Mouse (Mus musculus) hindbrain, embryonic 11.5 days (tissue): ENCODE data around the gene Arid5b. TPM values are rescaled to one million over a fixed set of nuclear protein-coding genes. Genes with fewer than 3 reads are reported as not detected.

ENCODE experiments used
- ATAC-seq: fragments of 200-750 bp; cut with Nextera tagmentation; 2 replicates; pipeline ENCODE4 v1.8.0; 2017; ENCODE audit warnings: mild to moderate bottlenecking, moderate TSS enrichment, moderate library complexity; ENCODE audit not compliant: low FRiP score
- DNase-seq: peaks from one replicate; pipeline ENCODE4 v3.0.0-alpha.2; 2015; ENCODE audit warnings: low spot score
- H3K27ac ChIP-seq: fragments of 300-500 bp; sonication (generic); 2 replicates; pipeline ENCODE4 v1.5.1; 2014; ENCODE audit warnings: mild to moderate bottlenecking, low read depth, low read length
- H3K27me3 ChIP-seq: fragments of 300-500 bp; sonication (generic); 2 replicates; pipeline ENCODE4 v1.6.1; 2014; ENCODE audit warnings: mild to moderate bottlenecking, low read length, moderate library complexity, mixed read lengths; ENCODE audit not compliant: control insufficient read depth, insufficient read depth
- H3K36me3 ChIP-seq: fragments of 300-500 bp; sonication (generic); 2 replicates; pipeline ENCODE4 v1.6.1; 2014; ENCODE audit warnings: mild to moderate bottlenecking, low read length, moderate library complexity, mixed read lengths; ENCODE audit not compliant: control insufficient read depth, insufficient read depth
- H3K4me1 ChIP-seq: fragments of 300-500 bp; sonication (generic); replicated peaks from 2 replicates; pipeline ENCODE4 v1.6.1; 2014; ENCODE audit warnings: low read length, mixed read lengths; ENCODE audit not compliant: control insufficient read depth, insufficient read depth
- H3K4me2 ChIP-seq: fragments of 300-500 bp; sonication (generic); replicated peaks from 2 replicates; pipeline ENCODE4 v1.6.1; 2014; ENCODE audit warnings: mild to moderate bottlenecking, low read depth, low read length
- H3K4me3 ChIP-seq: fragments of 300-500 bp; sonication (generic); 2 replicates; pipeline ENCODE4 v1.5.1; 2014; ENCODE audit warnings: low read depth, low read length
- H3K9ac ChIP-seq: fragments of 300-500 bp; sonication (generic); 2 replicates; pipeline ENCODE4 v1.6.1; 2014; ENCODE audit warnings: low read depth, low read length
- H3K9me3 ChIP-seq: fragments of 300-500 bp; sonication (generic); 2 replicates; pipeline ENCODE4 v1.6.1; 2016; ENCODE audit warnings: low read length; ENCODE audit not compliant: control insufficient read depth
- WGBS: fragments of 180-500 bp; shearing (Covaris S2); extraction: QIAGEN DNeasy Blood & Tissue Kit; methylation state at CpG from one replicate; pipeline ENCODE4 v1.1.7; 2014; 5-methylcytosine and 5-hydroxymethylcytosine counted together
- polyA plus RNA-seq: library from polyadenylated mRNA; unstranded; fragments of >200 nt; fragmentation: Nextera tagmentation; extraction: Ambion mirVana; gene quantifications from 2 replicates; pipeline ENCODE4 v1.2.1, GENCODE M21; 2014

Arid5b gene
- polyA plus RNA-seq, 1 experiment from 2014 or later, result 23.3 TPM

GRCm38 (mm10) chr10:68136480-68137083 is 142.0 kb downstream of the Arid5b start:
- WGBS, result 0% methylated on average over 18 of the region's 18 CpGs
- H3K27ac ChIP-seq, result peak overlapping the region; percentile 78
- ATAC-seq, result peak; percentile 87

GRCm38 (mm10) chr10:68136051-68136450 is 142.5 kb downstream of the Arid5b start:
- H3K36me3 ChIP-seq, result no peaks in the 10 kb centered on the region
- WGBS, result 2% methylated on average over 9 of the region's 9 CpGs
- peak overlapping the region; percentile 54 for H3K4me2 ChIP-seq
- H3K4me3 ChIP-seq, result peak overlapping the region; percentile 27
- H3K9me3 ChIP-seq, result no peaks in the 10 kb centered on the region
- H3K27me3 ChIP-seq, result no peaks in the 10 kb centered on the region
- peak overlapping the region; percentile 46 for H3K9ac ChIP-seq
- DNase-seq (no peak), ATAC-seq (no peak)
- peaks cover 12% of the 10 kb centered on the region for H3K4me1 ChIP-seq
- H3K27ac ChIP-seq, result peak overlapping the region; percentile 78

More at GRCm38 (mm10) chr10:68136480-68137083, 142.0 kb downstream of the Arid5b start:
- peak; percentile 73 for DNase-seq
- Histone ChIP-seq H3K27me3 (no peaks in the 10 kb centered on the region), H3K9ac (peak overlapping the region; percentile 46), H3K4me1 (peaks cover 12% of the 10 kb centered on the region), H3K4me2 (peak overlapping the region; percentile 54), H3K36me3 (no peaks in the 10 kb centered on the region), H3K9me3 (no peaks in the 10 kb centered on the region), H3K4me3 (peak overlapping the region; percentile 27)

GRCm38 (mm10) chr10:68135416-68135815 is 143.1 kb downstream of the Arid5b start:
- H3K4me1 ChIP-seq, result peaks cover 12% of the 10 kb centered on the region
- H3K4me2 ChIP-seq, result peak overlapping the region; percentile 54
- H3K4me3 ChIP-seq, result peak overlapping the region; percentile 27
- WGBS, result 29% methylated on average over 4 of the region's 4 CpGs
- no peak overlapping the region for H3K9ac ChIP-seq
- H3K27me3 ChIP-seq, result no peaks in the 10 kb centered on the region
- no peaks in the 10 kb centered on the region for H3K9me3 ChIP-seq
- no peak for DNase-seq
- no peak for ATAC-seq
- no peak overlapping the region for H3K27ac ChIP-seq
- no peaks in the 10 kb centered on the region for H3K36me3 ChIP-seq

GRCm38 (mm10) chr10:68134549-68134948 is 144.0 kb downstream of the Arid5b start:
- Histone ChIP-seq H3K27me3 (no peaks in the 10 kb centered on the region), H3K9me3 (no peaks in the 10 kb centered on the region), H3K36me3 (no peaks in the 10 kb centered on the region), H3K4me1 (peaks cover 12% of the 10 kb centered on the region), H3K27ac (no peak overlapping the region), H3K9ac (no peak overlapping the region), H3K4me2 (no peak overlapping the region), H3K4me3 (no peak overlapping the region)
- ATAC-seq, result no peak
- WGBS, result 84% methylated on average over 4 of the region's 4 CpGs
- DNase-seq, result no peak

- no peak overlapping the region for H3K4me2 ChIP-seq
- ATAC-seq, result no peak
- peaks cover 12% of the 10 kb centered on the region for H3K4me1 ChIP-seq
- no peak overlapping the region for H3K4me3 ChIP-seq
- DNase-seq, result no peak
- H3K27ac ChIP-seq, result no peak overlapping the region
- 70% methylated on average over 5 of the region's 5 CpGs for WGBS
- no peaks in the 10 kb centered on the region for H3K9me3 ChIP-seq
- H3K27me3 ChIP-seq, result no peaks in the 10 kb centered on the region
- H3K9ac ChIP-seq, result no peak overlapping the region
- H3K36me3 ChIP-seq, result no peaks in the 10 kb centered on the region
These were observed 144.5 kb downstream of the Arid5b start for GRCm38 (mm10) chr10:68134071-68134470.

- Histone ChIP-seq H3K4me1 (peaks cover 12% of the 10 kb centered on the region), H3K4me2 (no peak overlapping the region), H3K9ac (no peak overlapping the region), H3K36me3 (no peaks in the 10 kb centered on the region), H3K27ac (no peak overlapping the region), H3K27me3 (no peaks in the 10 kb centered on the region), H3K4me3 (no peak overlapping the region), H3K9me3 (no peaks in the 10 kb centered on the region)
- 94% methylated on average over 9 of the region's 9 CpGs for WGBS
- DNase-seq, result no peak
- ATAC-seq, result no peak
These were observed 145.9 kb downstream of the Arid5b start for GRCm38 (mm10) chr10:68132636-68133035.

- ATAC-seq, result no peak
- no peak for DNase-seq
- 88% methylated on average over 5 of the region's 5 CpGs for WGBS
These were observed 146.4 kb downstream of the Arid5b start for GRCm38 (mm10) chr10:68132154-68132553.

GRCm38 (mm10) chr10:68129651-68130050 is 148.9 kb downstream of the Arid5b start:
- DNase-seq (no peak), ATAC-seq (no peak)
- Histone ChIP-seq H3K36me3 (no peaks in the 10 kb centered on the region), H3K4me1 (peaks cover under 1% of the 10 kb centered on the region; the same call in 1 of the 2 replicates), H3K9ac (no peak overlapping the region), H3K27ac (no peak overlapping the region), H3K4me2 (no peak overlapping the region), H3K27me3 (no peaks in the 10 kb centered on the region), H3K9me3 (no peaks in the 10 kb centered on the region), H3K4me3 (no peak overlapping the region)
- 58% methylated on average over 7 of the region's 7 CpGs for WGBS

More at GRCm38 (mm10) chr10:68132154-68132553, 146.4 kb downstream of the Arid5b start:
- Histone ChIP-seq H3K4me3 (no peak overlapping the region), H3K9me3 (no peaks in the 10 kb centered on the region), H3K4me1 (peaks cover 12% of the 10 kb centered on the region), H3K4me2 (no peak overlapping the region), H3K27me3 (no peaks in the 10 kb centered on the region), H3K36me3 (no peaks in the 10 kb centered on the region), H3K9ac (no peak overlapping the region), H3K27ac (no peak overlapping the region)

GRCm38 (mm10) chr10:68129009-68129408 is 149.5 kb downstream of the Arid5b start:
- Histone ChIP-seq H3K4me3 (no peak overlapping the region), H3K9ac (no peak overlapping the region), H3K36me3 (no peaks in the 10 kb centered on the region), H3K4me2 (no peak overlapping the region), H3K27me3 (no peaks in the 10 kb centered on the region), H3K27ac (no peak overlapping the region), H3K9me3 (no peaks in the 10 kb centered on the region), H3K4me1 (no peaks in the 10 kb centered on the region)
- 78% methylated on average over 3 of the region's 3 CpGs for WGBS
- no peak for DNase-seq
- no peak for ATAC-seq
